14 mouse cellular contexts compared by ENCODE assay signal in genomic region chr7:102619608-102620007, GRCm38 (mm10). TPM values are rescaled to one million over a fixed set of nuclear protein-coding genes. Genes with fewer than 3 reads are reported as not detected.
A peak's percentile ranks its signal among the peaks of the same experiment; 100 is the strongest.
DNase-seq lines count a peak whose midpoint lies in the region; ATAC-seq and TF ChIP-seq lines count a peak whose summit lies in the region.
"Had no signal": no experiment of that assay in that cellular context is flagged by ENCODE, and none has a peak within 500 bp of the region (broad histone marks: within the 10 kb centered on the region; RNA-seq: fewer than 3 reads in every experiment).

No protein-coding gene starts in this region.

- no peaks in the 10 kb centered on the region for H3K36me3 ChIP-seq in neural tube, embryonic 11.5 days (ENCODE audit: control insufficient read depth, insufficient read depth, low read length)
- no peaks in the 10 kb centered on the region for H3K36me3 ChIP-seq in lung, postnatal 0 days (ENCODE audit: insufficient read depth, low read length)

- DNase-seq in gastrocnemius, postnatal 10 days: peak; percentile 10
- no peak for DNase-seq in gastrocnemius, postnatal 14 days
- peak; percentile 19 for DNase-seq in neural tube, embryonic 11.5 days (ENCODE audit: low spot score)
- DNase-seq in neural tube, embryonic 10.5 days (ENCODE audit: extremely low spot score, low spot score): no peak
- peak; percentile 49 for DNase-seq in lung, postnatal 0 days (ENCODE audit: low spot score)
- no peak for DNase-seq in right cerebral cortex, postnatal 10 days (ENCODE audit: low spot score in 2 of 2)
- DNase-seq: cerebellum, adult 11 months; gastrocnemius, postnatal 25 days had no signal

- no peak for TF ChIP-seq CTCF in lung, postnatal 0 days (IDR thresholded peaks at IDR 0.05)

- no peaks in the 10 kb centered on the region for H3K4me1 ChIP-seq in neural tube, embryonic 11.5 days (ENCODE audit: control insufficient read depth, insufficient read depth, low read length)
- H3K4me1 ChIP-seq in lung, postnatal 0 days (ENCODE audit: insufficient read depth, low read depth, low read length): no peaks in the 10 kb centered on the region

- H3K27ac ChIP-seq in neural tube, embryonic 11.5 days (ENCODE audit: low read depth, low read length): no peak overlapping the region
- no peak overlapping the region for H3K27ac ChIP-seq in lung, postnatal 0 days (ENCODE audit: low read length)

- H3K4me2 ChIP-seq in neural tube, embryonic 11.5 days (ENCODE audit: low read depth): no peak overlapping the region
- H3K4me2 ChIP-seq in lung, postnatal 0 days (replicated peaks; ENCODE audit: low read depth, low read length): no peak overlapping the region

- no peaks in the 10 kb centered on the region for H3K9me3 ChIP-seq in neural tube, embryonic 11.5 days (ENCODE audit: control insufficient read depth, low read length)
- no peaks in the 10 kb centered on the region for H3K9me3 ChIP-seq in lung, postnatal 0 days (ENCODE audit: low read length)

- H3K27me3 ChIP-seq in neural tube, embryonic 11.5 days (ENCODE audit: control insufficient read depth, insufficient read depth, low read length): no peaks in the 10 kb centered on the region
- H3K27me3 ChIP-seq in lung, postnatal 0 days (replicated peaks; ENCODE audit: insufficient read depth, low read length): no peaks in the 10 kb centered on the region
- H3K27me3 ChIP-seq: CH12.LX had no signal

- no peak overlapping the region for H3K9ac ChIP-seq in neural tube, embryonic 11.5 days (ENCODE audit: low read length)
- H3K9ac ChIP-seq in lung, postnatal 0 days (replicated peaks; ENCODE audit: low read depth): no peak overlapping the region

- ATAC-seq in neural tube, embryonic 11.5 days (ENCODE audit: insufficient read depth, low FRiP score, low TSS enrichment): no peak
- ATAC-seq in lung, postnatal 0 days: peak; percentile 48; the same call in 1 of the 2 replicates
- ATAC-seq in activated CD4-positive, CD25-positive, alpha-beta regulatory T cell, adult 4 months: no peak

- intact Hi-C loops in gastrocnemius, postnatal 14 days (cut with DNase I; ENCODE audit: low total_unique reads): no loop called here

- WGBS in neural tube, embryonic 11.5 days: 73% methylated on average over 5 of the region's 5 CpGs
- 21% methylated on average over 5 of the region's 5 CpGs for WGBS in lung, postnatal 0 days

- TF ChIP-seq EP300 in lung, postnatal 0 days (IDR thresholded peaks at IDR 0.05): no peak

- H3K4me3 ChIP-seq in neural tube, embryonic 11.5 days (ENCODE audit: low read depth, low read length): no peak overlapping the region
- no peak overlapping the region for H3K4me3 ChIP-seq in lung, postnatal 0 days (ENCODE audit: low read depth, low read length)
- H3K4me3 ChIP-seq: erythroblast, embryonic 14.5 days had no signal

RNA-seq across cellular contexts. Expression of gene Olfr553, which starts 1.6 kb away (rescaled TPM):
- total RNA-seq in gastrocnemius, postnatal 10 days (2021): not detected
- total RNA-seq in gastrocnemius, postnatal 14 days (2021): not detected
- not detected in 2 replicates for polyA plus RNA-seq in neural tube, embryonic 11.5 days (2014; fragmentation: Nextera tagmentation; extraction: Ambion mirVana)
- not detected in 2 replicates for polyA plus RNA-seq in lung, postnatal 0 days (2015; fragmentation: Nextera tagmentation; extraction: Ambion mirVana)
- polyA plus RNA-seq in activated CD4-positive, CD25-positive, alpha-beta regulatory T cell, adult 4 months (2017; shearing (Covaris generic)): not detected
- total RNA-seq: CH12.LX; gastrocnemius, postnatal 25 days; left cerebral cortex, adult 8-10 months had no signal
- polyA plus RNA-seq: erythroblast, embryonic 14.5 days; intestine, embryonic 14.5 days; liver, embryonic 16.5 days had no signal

RNA-seq across cellular contexts. Expression of gene Olfr554, which starts 18.6 kb away (rescaled TPM):
- not detected for total RNA-seq in gastrocnemius, postnatal 10 days (2021)
- total RNA-seq in gastrocnemius, postnatal 14 days (2021): not detected
- not detected in 2 replicates for polyA plus RNA-seq in neural tube, embryonic 11.5 days (2014; fragmentation: Nextera tagmentation; extraction: Ambion mirVana)
- not detected in 2 replicates for polyA plus RNA-seq in lung, postnatal 0 days (2015; fragmentation: Nextera tagmentation; extraction: Ambion mirVana)
- polyA plus RNA-seq in activated CD4-positive, CD25-positive, alpha-beta regulatory T cell, adult 4 months (2017; shearing (Covaris generic)): not detected
- total RNA-seq: CH12.LX; gastrocnemius, postnatal 25 days; left cerebral cortex, adult 8-10 months had no signal
- polyA plus RNA-seq: erythroblast, embryonic 14.5 days; intestine, embryonic 14.5 days; liver, embryonic 16.5 days had no signal

RNA-seq across cellular contexts. Expression of gene Olfr552, which starts 22.0 kb away (rescaled TPM):
- total RNA-seq in gastrocnemius, postnatal 10 days (2021): under 1 TPM in 1 of 2 experiments, not detected in 1; 0.07 TPM
- total RNA-seq in gastrocnemius, postnatal 14 days (2021): under 1 TPM in 1 of 2 experiments, not detected in 1; 0.16 TPM
- not detected in 2 replicates for polyA plus RNA-seq in neural tube, embryonic 11.5 days (2014; fragmentation: Nextera tagmentation; extraction: Ambion mirVana)
- polyA plus RNA-seq in lung, postnatal 0 days (2015; fragmentation: Nextera tagmentation; extraction: Ambion mirVana): not detected in 2 replicates
- not detected for polyA plus RNA-seq in activated CD4-positive, CD25-positive, alpha-beta regulatory T cell, adult 4 months (2017; shearing (Covaris generic))
- total RNA-seq: CH12.LX had no signal
- polyA plus RNA-seq: erythroblast, embryonic 14.5 days; intestine, embryonic 14.5 days; liver, embryonic 16.5 days had no signal

RNA-seq across cellular contexts. Expression of gene Olfr551, which starts 27.9 kb away (rescaled TPM):
- not detected for total RNA-seq in gastrocnemius, postnatal 10 days (2021)
- total RNA-seq in gastrocnemius, postnatal 14 days (2021): not detected
- polyA plus RNA-seq in neural tube, embryonic 11.5 days (2014; fragmentation: Nextera tagmentation; extraction: Ambion mirVana): not detected in 2 replicates
- polyA plus RNA-seq in lung, postnatal 0 days (2015; fragmentation: Nextera tagmentation; extraction: Ambion mirVana): not detected in 2 replicates
- polyA plus RNA-seq in activated CD4-positive, CD25-positive, alpha-beta regulatory T cell, adult 4 months (2017; shearing (Covaris generic)): under 1 TPM in 1 of 2 experiments, not detected in 1; 0.08 TPM
- total RNA-seq: CH12.LX; gastrocnemius, postnatal 25 days; left cerebral cortex, adult 8-10 months had no signal
- polyA plus RNA-seq: erythroblast, embryonic 14.5 days; intestine, embryonic 14.5 days; liver, embryonic 16.5 days had no signal

RNA-seq across cellular contexts. Expression of gene Olfr555, which starts 39.0 kb away (rescaled TPM):
- total RNA-seq in gastrocnemius, postnatal 10 days (2021): not detected
- total RNA-seq in gastrocnemius, postnatal 14 days (2021): not detected
- not detected in 2 replicates for polyA plus RNA-seq in neural tube, embryonic 11.5 days (2014; fragmentation: Nextera tagmentation; extraction: Ambion mirVana)
- not detected in 2 replicates for polyA plus RNA-seq in lung, postnatal 0 days (2015; fragmentation: Nextera tagmentation; extraction: Ambion mirVana)
- not detected for polyA plus RNA-seq in activated CD4-positive, CD25-positive, alpha-beta regulatory T cell, adult 4 months (2017; shearing (Covaris generic))
- total RNA-seq: CH12.LX; gastrocnemius, postnatal 25 days; left cerebral cortex, adult 8-10 months had no signal
- polyA plus RNA-seq: erythroblast, embryonic 14.5 days; intestine, embryonic 14.5 days; liver, embryonic 16.5 days had no signal

Comparison
In these comparisons a context has a peak if more than half of its experiments do, and no peak if none do; other contexts are left out.
1. DNase-seq: peak in gastrocnemius, postnatal 10 days (single experiment), neural tube, embryonic 11.5 days (single experiment) and lung, postnatal 0 days (single experiment); none in gastrocnemius, postnatal 14 days (single experiment), neural tube, embryonic 10.5 days (single experiment) and right cerebral cortex, postnatal 10 days (0 of 2).